Mouse (Mus musculus): ENCODE measurements around the gene Krtap12-1.
A peak's percentile ranks its signal among the peaks of the same experiment; 100 is the strongest.

GRCm38 (mm10) chr10:77729241-77729640 lies 8.8 kb downstream of the Krtap12-1 start:
- no peak for TF ChIP-seq HCFC1 (IDR thresholded peaks at IDR 0.05; ENCODE audit: low read depth, low read length)
- TF ChIP-seq POLR2AphosphoS2 (IDR thresholded peaks at IDR 0.05; ENCODE audit: low read length): no peak
- TF ChIP-seq ETS1 (IDR thresholded peaks at IDR 0.05; ENCODE audit: low read depth, low read length): no peak
- no peak for TF ChIP-seq E2F4 (IDR thresholded peaks at IDR 0.05; ENCODE audit: borderline replicate concordance, low read depth, low read length)
- TF ChIP-seq TAL1 (IDR thresholded peaks at IDR 0.05; ENCODE audit: low read length): no peak
- TF ChIP-seq CHD2 (IDR thresholded peaks at IDR 0.05; ENCODE audit: low read length): no peak
- TF ChIP-seq ELF1 (IDR thresholded peaks at IDR 0.05; ENCODE audit: low read depth, low read length): no peak
- TF ChIP-seq CTCF (IDR thresholded peaks at IDR 0.05 in 2 of 3, conservative IDR thresholded peaks at IDR 0.05 in 1 of 3; ENCODE audit: control insufficient read depth in 1 of 3, insufficient read depth in 1 of 3, low read depth in 2 of 3, low read length in 3 of 3, poor library complexity in 1 of 3, severe bottlenecking in 1 of 3): peak; percentile 74 to 91 (median 88)
- TF ChIP-seq NRF1 (IDR thresholded peaks at IDR 0.05; ENCODE audit: insufficient read depth, low read depth, low read length, poor library complexity, severe bottlenecking): no peak
- TF ChIP-seq CHD1 (IDR thresholded peaks at IDR 0.05; ENCODE audit: low read depth, low read length): no peak
- no peak for TF ChIP-seq EP300 (IDR thresholded peaks at IDR 0.05; ENCODE audit: low read depth in 1 of 2, low read length in 2 of 2)
- TF ChIP-seq POLR2A (IDR thresholded peaks at IDR 0.05; ENCODE audit: control insufficient read depth in 1 of 2, insufficient read depth in 1 of 2, low read depth in 1 of 2, low read length in 2 of 2, poor library complexity in 1 of 2): no peak
